In genomic region chr16:32672861-32673560, GRCm38 (mm10) we compare ENCODE assay signal across 10 mouse cellular contexts. TPM values are rescaled to one million over a fixed set of nuclear protein-coding genes. Genes with fewer than 3 reads are reported as not detected.
DNase-seq lines count a peak whose midpoint lies in the region; ATAC-seq and TF ChIP-seq lines count a peak whose summit lies in the region.
"Had no signal": no experiment of that assay in that cellular context is flagged by ENCODE, and none has a peak within 500 bp of the region (broad histone marks: within the 10 kb centered on the region; RNA-seq: fewer than 3 reads in every experiment).

No protein-coding gene starts in this region.

- no peak overlapping the region for H3K9ac ChIP-seq in kidney, embryonic 14.5 days (ENCODE audit: low read depth, low read length)
- H3K9ac ChIP-seq in ES-E14 (ENCODE audit: insufficient read depth, low read depth, low read length, poor library complexity, severe bottlenecking), result no peak overlapping the region
- H3K9ac ChIP-seq in liver, postnatal 0 days (replicated peaks), result no peak overlapping the region
- H3K9ac ChIP-seq: heart, embryonic 15.5 days; lung, embryonic 14.5 days had no signal

- no peak for ATAC-seq in kidney, embryonic 14.5 days (ENCODE audit: low FRiP score, low TSS enrichment)
- peak; percentile 53 for ATAC-seq in erythroid progenitor cell, adult 5-6 weeks (replicated peaks; ENCODE audit: low FRiP score, poor library complexity, severe bottlenecking)
- ATAC-seq in liver, postnatal 0 days, result peak; percentile 58

- H3K27ac ChIP-seq in kidney, embryonic 14.5 days (ENCODE audit: low read depth, low read length), result no peak overlapping the region
- H3K27ac ChIP-seq in ES-E14 (ENCODE audit: insufficient read depth, low read depth, low read length, poor library complexity, severe bottlenecking), result peak overlapping the region; percentile 14; the same call in 1 of the 2 replicates
- H3K27ac ChIP-seq in liver, postnatal 0 days (ENCODE audit: low read depth), result no peak overlapping the region
- H3K27ac ChIP-seq: heart, embryonic 15.5 days had no signal

- no peak overlapping the region for H3K4me2 ChIP-seq in kidney, embryonic 14.5 days (replicated peaks; ENCODE audit: low read depth, low read length)
- H3K4me2 ChIP-seq in liver, postnatal 0 days (ENCODE audit: low read depth, low read length), result peak overlapping the region; percentile 14
- H3K4me2 ChIP-seq: heart, embryonic 15.5 days; lung, embryonic 14.5 days had no signal

- no peaks in the 10 kb centered on the region for H3K9me3 ChIP-seq in kidney, embryonic 14.5 days (ENCODE audit: control insufficient read depth, low read length)
- H3K9me3 ChIP-seq in ES-E14 (ENCODE audit: control insufficient read depth, insufficient read depth, low read depth, low read length), result no peaks in the 10 kb centered on the region
- no peaks in the 10 kb centered on the region for H3K9me3 ChIP-seq in liver, postnatal 0 days (ENCODE audit: low read length)
- H3K9me3 ChIP-seq: heart, embryonic 15.5 days had no signal

- peaks cover 71% of the 10 kb centered on the region for H3K36me3 ChIP-seq in kidney, embryonic 14.5 days (ENCODE audit: control insufficient read depth, insufficient read depth, low read length)
- peaks cover 69% of the 10 kb centered on the region for H3K36me3 ChIP-seq in ES-E14 (ENCODE audit: control insufficient read depth, insufficient read depth, low read length, poor library complexity, severe bottlenecking)
- peaks cover 32% of the 10 kb centered on the region for H3K36me3 ChIP-seq in liver, postnatal 0 days (replicated peaks; ENCODE audit: insufficient read depth, low read length)

- H3K4me3 ChIP-seq in kidney, embryonic 14.5 days (ENCODE audit: low read length), result no peak overlapping the region
- no peak overlapping the region for H3K4me3 ChIP-seq in ES-E14 (ENCODE audit: insufficient read depth in 1 of 2, low read depth in 1 of 2, low read length in 2 of 2, poor library complexity in 1 of 2, severe bottlenecking in 1 of 2)
- no peak overlapping the region for H3K4me3 ChIP-seq in liver, postnatal 0 days (ENCODE audit: low read depth, low read length)
- H3K4me3 ChIP-seq: heart, embryonic 15.5 days had no signal

- no peak for TF ChIP-seq CTCF in liver, postnatal 0 days (IDR thresholded peaks at IDR 0.05; ENCODE audit: low read depth)

- no peaks in the 10 kb centered on the region for H3K27me3 ChIP-seq in kidney, embryonic 14.5 days (ENCODE audit: control insufficient read depth, insufficient read depth, low read length)
- H3K27me3 ChIP-seq in liver, postnatal 0 days (ENCODE audit: insufficient read depth, low read length), result no peaks in the 10 kb centered on the region
- H3K27me3 ChIP-seq: heart, embryonic 15.5 days had no signal

- TF ChIP-seq EP300 in liver, postnatal 0 days (IDR thresholded peaks at IDR 0.05; ENCODE audit: low read depth), result no peak

- peak; percentile 80 for DNase-seq in kidney, adult 11 months
- DNase-seq in ES-E14 (ENCODE audit: low read depth, low spot score), result no peak
- peak; percentile 66 for DNase-seq in liver, postnatal 0 days
- DNase-seq in retina, postnatal 1 day, result no peak
- DNase-seq in spleen, postnatal 36 days (ENCODE audit: low spot score in 2 of 2), result no peak
- no peak for DNase-seq in ovary, adult 18-20 months (ENCODE audit: low spot score)
- DNase-seq: lung, embryonic 14.5 days had no signal

- in situ Hi-C loops in ES-E14 (cut with MboI; ENCODE audit: low sequenced_read_pairs in 2 of 2, unreplicated experiment in 2 of 2), result no loop called here

- H3K4me1 ChIP-seq in kidney, embryonic 14.5 days (ENCODE audit: control insufficient read depth, insufficient read depth, low read length), result no peaks in the 10 kb centered on the region
- H3K4me1 ChIP-seq in ES-E14 (ENCODE audit: control insufficient read depth in 2 of 2, insufficient read depth in 2 of 2, low read length in 2 of 2, poor library complexity in 1 of 2), result peaks cover 4 to 22% of the 10 kb centered on the region in 2 experiments; a peak in 3 of 4 replicates
- H3K4me1 ChIP-seq in liver, postnatal 0 days (ENCODE audit: insufficient read depth), result peaks cover 30% of the 10 kb centered on the region

- 59% methylated on average over 13 of the region's 13 CpGs for WGBS in kidney, embryonic 14.5 days
- WGBS in liver, postnatal 0 days (ENCODE audit: insufficient replicate concordance), result 69% methylated on average over 13 of the region's 13 CpGs

TF ChIP-seq in ES-E14, 5 proteins besides CTCF, POLR2A, EP300 and RAD21:
- TF ChIP-seq MAFK (IDR thresholded peaks at IDR 0.05; ENCODE audit: insufficient read depth, low read depth, low read length) (no peak), ZNF384 (IDR thresholded peaks at IDR 0.05; ENCODE audit: low read depth, low read length) (no peak)
TF ChIP-seq in ES-E14: peak in this region for 0.

RNA-seq across cellular contexts. Expression of gene Tnk2, which starts 29.3 kb away (rescaled TPM):
- 10.7 and 11.0 TPM in 2 replicates for polyA plus RNA-seq in kidney, embryonic 14.5 days (2014; fragmentation: Nextera tagmentation; extraction: Ambion mirVana)
- total RNA-seq in ES-E14 (2012; rRNA removed), result 47.1 and 63.7 TPM in 2 replicates
- 124 and 134 TPM in 2 replicates for total RNA-seq in erythroid progenitor cell, adult 5-6 weeks (2015; ENCODE audit: low replicate concordance)
- total RNA-seq in erythroid progenitor cell, adult 5-6 weeks (2017; ENCODE audit: low replicate concordance), result 62.9 and 115 TPM in 2 replicates
- 2.9 and 3.5 TPM in 2 replicates for polyA plus RNA-seq in liver, postnatal 0 days (2015; fragmentation: Nextera tagmentation; extraction: Ambion mirVana)

Comparison
In these comparisons a context has a peak if more than half of its experiments do, and no peak if none do; other contexts are left out.
1. DNase-seq: peak in kidney, adult 11 months (single experiment) and liver, postnatal 0 days (single experiment); none in ES-E14 (single experiment), retina, postnatal 1 day (single experiment), spleen, postnatal 36 days (0 of 2) and ovary, adult 18-20 months (single experiment).